Mouse (Mus musculus) liver, embryonic 14.5 days (tissue): Measurements from ENCODE around the gene Dmac2.

ENCODE experiments used
- CTCF ChIP-seq: IDR thresholded peaks from 2 replicates; pipeline ENCODE4 v1.5.1; 2016; ENCODE audit warnings: antibody characterized with exemption, low read depth, control low read depth
- EP300 ChIP-seq: IDR thresholded peaks from 2 replicates; pipeline ENCODE4 v1.6.1; 2016; ENCODE audit warnings: antibody characterized with exemption, low read depth

DNA sequence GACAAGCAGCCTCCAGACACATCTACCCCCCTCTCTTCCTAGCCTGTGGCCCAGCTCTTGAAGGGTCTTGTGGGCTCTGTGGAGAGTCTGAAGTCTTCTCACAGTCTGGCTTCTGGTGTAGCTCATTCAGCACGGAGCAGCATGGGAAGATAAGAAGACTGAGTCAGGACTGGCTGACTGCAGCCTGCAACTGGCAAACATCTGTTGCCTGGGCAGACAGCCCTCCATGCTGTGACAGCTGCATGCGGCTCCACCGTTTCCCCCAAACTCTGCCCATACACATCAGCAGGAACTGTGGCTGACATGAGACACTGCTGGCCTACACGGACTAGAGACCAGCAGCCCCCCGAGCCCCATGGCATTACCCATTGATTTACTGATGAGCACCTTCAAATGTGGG is 5.6 kb downstream of the Dmac2 start:
- TF ChIP-seq CTCF (no peak), EP300 (no peak)
